Mouse (Mus musculus) embryonic stem cell, embryonic (primary cell): ENCODE measurements around the gene Dcakd.

ENCODE experiments used
- CTCF ChIA-PET, 4 experiments: fragments of 300-600 bp in 2 of 4; fragments of 350-600 bp in 2 of 4; sonication (Branson Sonifier 250); formaldehyde crosslinking; loops; one replicate each; lab custom pipeline; 2022; ENCODE audit warnings: inconsistent platforms in 2 of 4; lab: Charles Lee
- POLR2A ChIA-PET, 4 experiments: fragments of 300-600 bp in 2 of 4; fragments of 350-600 bp in 2 of 4; sonication (Branson Sonifier 250); formaldehyde crosslinking; loops; one replicate each; lab custom pipeline; 2022; ENCODE audit warnings: antibody characterized with exemption in 4 of 4, inconsistent platforms in 1 of 4; lab: Charles Lee

Gene Dcakd

DNA sequence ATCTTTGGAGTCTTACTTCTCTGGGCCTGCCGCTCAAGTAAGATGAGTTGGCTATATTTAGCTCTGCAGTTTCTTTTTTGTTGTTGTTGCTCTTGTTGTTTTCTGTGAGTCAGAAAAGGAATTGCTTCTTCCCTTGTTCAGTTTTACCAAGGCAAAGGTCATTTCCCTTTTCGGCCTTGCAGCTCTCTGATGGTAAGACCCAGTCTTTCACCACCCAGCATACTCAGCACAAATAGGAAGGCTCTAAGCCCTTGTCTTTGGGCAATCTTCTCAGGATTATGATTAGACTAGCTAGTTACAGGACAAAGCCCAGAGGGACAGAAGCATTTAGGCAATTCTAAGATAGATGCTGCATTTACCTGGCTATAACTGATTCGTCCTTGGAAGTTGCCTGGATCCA is 1.2 kb downstream of the Dcakd start:
- POLR2A ChIA-PET = interaction anchor here in 2 of 4 experiments (0.6 to 5.0 kb wide), 16 partner anchors 8 to 146 kb away, joined by 3 to 56 read pairs (median 5); partner anchors contain the start of genes Hexim1 (in 2 of the 2), Kif18b (in 2 of the 2), Ccdc103 (in 1 of the 2) and Eftud2 (in 1 of the 2)

GRCm38 (mm10) chr11:103023974-103024373 is 4.2 kb downstream of the Dcakd start:
- POLR2A ChIA-PET = interaction anchor here (0.6 to 1.2 kb wide), 8 partner anchors 9 to 1639 kb away, joined by 3 to 7 read pairs (median 4); partner anchors contain the start of genes Hexim1 (in 1 of the 4) and Kif18b (in 1 of the 4)
- CTCF ChIA-PET = interaction anchor here in 2 of 4 experiments (0.6 to 1.2 kb wide), 6 partner anchors 12 to 134 kb away, joined by 3 to 5 read pairs (median 3); no protein-coding TSS in a partner anchor

More for the DNA sequence above, 1.2 kb downstream of the Dcakd start:
- CTCF ChIA-PET = interaction anchor here in 1 of 4 experiments (0.5 kb wide), 1 partner anchor 72 kb away, joined by 5 read pairs; no protein-coding TSS in a partner anchor

DNA sequence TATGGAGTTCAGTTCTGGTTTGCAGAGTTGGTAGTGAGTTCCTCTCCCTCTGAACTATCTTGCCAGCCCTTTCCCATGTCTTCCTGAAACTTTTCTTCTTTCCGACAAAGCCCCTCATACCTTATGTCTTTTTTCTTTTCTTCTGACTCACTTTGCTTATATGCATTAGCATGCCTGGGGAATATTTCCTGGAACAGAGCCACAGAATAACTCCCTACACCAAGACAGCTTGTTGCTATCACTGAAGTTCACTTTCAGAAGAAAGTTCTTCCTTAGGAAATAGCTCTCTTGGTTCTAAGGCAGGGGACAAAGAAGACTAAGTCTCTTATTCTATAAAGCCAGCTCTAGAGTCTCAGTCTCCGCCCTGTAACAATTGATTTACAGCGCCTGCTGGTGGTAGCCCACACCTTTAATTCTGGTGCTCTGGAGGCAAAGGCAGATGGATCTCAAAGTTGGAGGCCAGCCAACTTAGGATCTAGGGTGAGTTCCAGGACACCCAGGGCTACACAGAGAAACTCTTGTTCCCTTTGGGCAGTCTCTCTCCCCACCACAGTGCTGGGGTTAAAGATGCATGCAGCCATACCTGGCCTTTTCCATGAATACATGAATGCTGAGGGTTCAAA is 7.3 kb downstream of the Dcakd start:
- ChIA-PET POLR2A (interaction anchor here in 2 of 4 experiments (0.7 to 2.3 kb wide), 4 partner anchors 7 to 25 kb away, joined by 3 to 8 read pairs (median 3); partner anchors contain the start of genes Dcakd (in 1 of the 2) and Nmt1 (in 1 of the 2)), CTCF (interaction anchor here in 3 of 4 experiments (0.5 to 1.2 kb wide), 6 partner anchors 12 to 130 kb away, joined by 3 to 10 read pairs (median 4); no protein-coding TSS in a partner anchor)

- ChIA-PET POLR2A (interaction anchor here in 2 of 4 experiments (1.0 to 2.3 kb wide), 4 partner anchors 9 to 96 kb away, joined by 3 to 8 read pairs (median 4); partner anchors contain the start of genes Dcakd (in 2 of the 2) and Nmt1 (in 1 of the 2)), CTCF (interaction anchor here in 2 of 4 experiments (0.6 to 0.8 kb wide), 2 partner anchors 9 to 196 kb away, joined by 3 to 5 read pairs; partner anchors contain the start of gene Dcakd (in 1 of the 2))
Observed at GRCm38 (mm10) chr11:103019325-103019724, 8.8 kb downstream of the Dcakd start.

DNA sequence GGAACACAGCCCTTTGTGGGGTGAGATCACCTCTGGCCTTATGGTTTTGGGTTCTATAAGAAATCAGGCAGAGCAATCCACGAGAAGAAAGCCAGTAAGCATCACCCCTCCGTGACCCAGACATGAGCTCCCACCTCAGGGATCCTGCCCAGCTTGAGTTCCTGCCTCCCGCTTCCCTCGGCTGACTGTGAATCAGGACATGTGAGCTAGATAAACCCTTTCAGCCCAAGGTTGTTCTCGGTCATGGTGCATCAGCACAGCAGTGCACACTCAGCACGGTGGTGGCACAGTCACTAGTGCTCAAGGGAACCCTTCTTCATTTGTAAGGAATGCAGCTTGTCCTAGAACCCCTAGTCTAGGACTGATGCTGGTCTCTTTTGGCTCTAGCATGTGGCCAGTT is 9.3 kb downstream of the Dcakd start:
- ChIA-PET CTCF (interaction anchor here in 2 of 4 experiments (0.6 to 0.8 kb wide), 2 partner anchors 10 to 196 kb away, joined by 3 to 5 read pairs; partner anchors contain the start of gene Dcakd (in 1 of the 2)), POLR2A (interaction anchor here in 2 of 4 experiments (0.6 to 2.3 kb wide), 5 partner anchors 8 to 97 kb away, joined by 3 to 8 read pairs (median 3); partner anchors contain the start of genes Dcakd (in 2 of the 2) and Nmt1 (in 1 of the 2))

DNA sequence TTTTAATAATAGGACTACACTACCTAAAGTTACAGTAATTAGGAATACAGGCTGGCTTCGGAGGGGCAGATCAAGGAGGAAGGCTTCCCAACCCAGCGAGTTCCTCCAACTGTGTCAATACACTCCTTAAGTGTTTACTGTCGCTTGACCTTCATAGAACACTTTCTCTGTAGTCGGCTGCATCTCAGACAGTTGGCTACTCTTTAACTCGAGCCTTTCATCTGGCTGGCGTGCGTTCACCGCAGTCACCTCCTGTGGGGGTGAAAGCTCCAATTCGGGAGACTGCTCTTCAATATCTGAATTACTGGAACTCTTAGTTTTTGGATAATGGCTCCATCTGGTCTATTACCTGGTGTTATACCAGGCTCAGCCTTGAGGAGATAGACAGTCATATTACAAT is 10.5 kb downstream of the Dcakd start:
- CTCF ChIA-PET = interaction anchor here (0.6 to 1.0 kb wide), 9 partner anchors 9 to 289 kb away, joined by 3 to 9 read pairs (median 3); partner anchors contain the start of genes Dcakd (in 1 of the 4) and Gfap (in 1 of the 4)

DNA sequence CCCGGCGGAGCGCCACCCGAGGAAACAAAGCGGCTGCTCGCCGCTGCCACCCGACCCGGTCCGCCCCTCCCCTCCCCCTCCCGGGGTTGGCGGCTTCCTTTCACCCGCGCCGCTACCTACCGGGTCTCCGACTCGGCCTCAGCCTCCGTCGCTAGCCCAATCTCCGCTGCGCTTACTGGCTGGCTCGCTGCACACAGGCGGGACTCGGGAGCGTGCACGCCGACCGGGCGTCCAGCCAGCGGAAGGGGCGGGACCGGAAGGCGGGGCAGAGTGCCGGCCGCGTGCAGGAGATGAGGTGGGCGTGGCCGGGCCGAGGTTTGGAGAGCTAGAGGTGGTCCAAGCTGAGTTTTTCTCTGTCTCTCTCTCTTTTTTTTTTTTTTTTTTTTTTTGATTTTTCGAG is 11.2 kb downstream of the Dcakd start:
- ChIA-PET POLR2A (interaction anchor here (0.5 to 3.9 kb wide), 44 partner anchors 8 to 1379 kb away, joined by 3 to 38 read pairs (median 4); partner anchors contain the start of genes Dcakd (in 4 of the 4), Hexim1 (in 3 of the 4), Nmt1 (in 3 of the 4) and Fam187a (in 1 of the 4)), CTCF (interaction anchor here (0.6 to 1.1 kb wide), 14 partner anchors 11 to 990 kb away, joined by 3 to 9 read pairs (median 3); partner anchors contain the start of genes Dcakd (in 1 of the 4) and Gfap (in 1 of the 4))

More for the DNA sequence above, 10.5 kb downstream of the Dcakd start:
- POLR2A ChIA-PET = interaction anchor here (0.5 to 3.9 kb wide), 34 partner anchors 8 to 562 kb away, joined by 3 to 38 read pairs (median 5); partner anchors contain the start of genes Dcakd (in 4 of the 4), Hexim1 (in 3 of the 4), Nmt1 (in 3 of the 4) and Fam187a (in 1 of the 4)

DNA sequence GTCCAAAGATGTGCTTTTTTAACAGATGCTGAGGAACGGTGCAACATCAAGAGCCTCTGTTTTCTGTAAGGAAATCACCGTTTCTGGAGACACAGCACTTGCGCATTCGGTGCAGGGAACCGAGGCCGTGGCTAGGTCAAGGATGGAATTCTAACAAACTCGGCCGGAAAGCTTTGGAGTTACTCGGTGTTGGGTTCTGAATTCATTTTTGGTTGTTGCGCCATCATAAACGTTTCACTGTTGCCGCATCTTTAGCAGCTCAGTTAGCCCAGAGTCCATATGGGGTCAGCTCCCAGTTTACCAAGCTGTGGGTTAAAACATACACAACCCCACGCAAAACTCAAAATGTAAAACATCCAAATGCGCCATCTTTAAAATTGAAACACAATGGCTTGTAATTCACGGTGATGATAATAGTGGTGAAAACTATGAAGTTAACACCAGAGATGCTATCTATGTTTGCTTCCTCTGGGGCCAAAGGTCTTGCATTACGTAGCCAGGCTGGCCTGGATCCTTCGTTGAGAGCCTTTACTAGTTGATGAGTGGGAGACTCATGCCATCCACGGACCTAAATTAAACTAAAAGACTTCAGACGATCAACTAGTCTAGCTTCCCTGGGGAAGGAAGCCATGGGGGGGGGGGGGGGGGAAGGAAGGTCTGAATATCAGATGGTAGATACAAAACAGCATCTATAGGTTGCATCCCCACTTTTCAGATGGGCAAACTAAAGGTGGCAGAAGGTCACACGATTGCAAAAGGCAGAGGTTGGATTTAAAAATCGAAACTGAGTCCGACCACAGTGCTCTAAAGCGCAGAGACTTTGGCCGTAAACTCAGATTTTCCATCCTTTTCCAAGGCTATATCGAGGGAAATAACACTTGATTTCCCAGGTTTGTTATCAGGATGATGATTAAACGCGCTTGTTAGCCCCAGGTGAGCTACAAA is 12.0 kb downstream of the Dcakd start:
- ChIA-PET CTCF (interaction anchor here (0.6 to 1.1 kb wide), 14 partner anchors 11 to 989 kb away, joined by 3 to 9 read pairs (median 3); no protein-coding TSS in a partner anchor), POLR2A (interaction anchor here (0.5 to 3.9 kb wide), 38 partner anchors 9 to 1378 kb away, joined by 3 to 38 read pairs (median 4); partner anchors contain the start of genes Dcakd (in 4 of the 4), Nmt1 (in 3 of the 4), Hexim1 (in 2 of the 4) and Kif18b (in 2 of the 4))

GRCm38 (mm10) chr11:103011206-103011497 is 17.0 kb downstream of the Dcakd start:
- ChIA-PET CTCF (interaction anchor here in 1 of 4 experiments (0.5 to 1.4 kb wide), 2 partner anchors 32 to 130 kb away, joined by 3 to 6 read pairs; no protein-coding TSS in a partner anchor), POLR2A (interaction anchor here in 2 of 4 experiments (1.1 to 2.4 kb wide), 6 partner anchors 9 to 124 kb away, joined by 3 to 6 read pairs (median 3); partner anchors contain the start of genes Hexim1 (in 1 of the 2) and Nmt1 (in 1 of the 2))

DNA sequence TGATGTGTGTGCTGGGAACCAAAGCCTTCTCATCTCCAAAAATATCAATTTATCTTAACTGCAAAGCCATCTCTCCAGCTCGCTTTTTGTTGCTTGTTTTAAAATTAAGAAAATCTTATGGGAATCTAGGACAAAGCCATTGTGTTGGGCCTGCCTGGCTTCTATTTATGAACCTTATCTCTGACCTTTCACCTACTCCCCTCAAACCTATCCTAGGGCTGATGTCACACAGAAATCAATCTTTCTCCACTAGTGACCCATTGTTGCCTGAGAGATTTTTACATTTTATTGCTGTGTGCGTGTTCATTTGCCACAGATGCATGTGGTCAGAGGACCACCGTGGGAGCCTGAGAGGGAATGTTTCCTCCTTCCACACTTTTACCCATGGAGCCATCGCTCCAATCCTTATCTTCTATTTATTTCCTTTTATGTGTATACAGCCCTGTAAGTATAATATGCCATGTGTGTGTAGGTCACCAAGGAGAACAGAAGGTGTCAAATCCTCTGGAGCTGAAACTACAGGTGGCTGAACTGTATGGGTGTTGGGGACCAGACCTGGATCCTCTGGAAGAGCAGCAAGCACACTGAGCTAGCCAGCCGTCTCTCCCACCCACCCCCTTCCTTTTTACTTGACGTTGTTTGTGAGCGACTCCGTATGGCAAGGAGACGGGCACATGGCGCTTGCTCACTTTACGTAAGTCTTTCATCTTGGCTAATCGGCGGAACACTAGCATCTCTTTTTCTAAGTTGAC is 17.5 kb downstream of the Dcakd start:
- ChIA-PET POLR2A (interaction anchor here in 2 of 4 experiments (0.6 to 2.7 kb wide), 10 partner anchors 8 to 124 kb away, joined by 3 to 14 read pairs (median 3); partner anchors contain the start of genes Dcakd (in 1 of the 2), Hexim1 (in 1 of the 2) and Nmt1 (in 1 of the 2)), CTCF (interaction anchor here in 2 of 4 experiments (0.5 to 1.6 kb wide), 4 partner anchors 32 to 236 kb away, joined by 3 to 10 read pairs (median 7); no protein-coding TSS in a partner anchor)

DNA sequence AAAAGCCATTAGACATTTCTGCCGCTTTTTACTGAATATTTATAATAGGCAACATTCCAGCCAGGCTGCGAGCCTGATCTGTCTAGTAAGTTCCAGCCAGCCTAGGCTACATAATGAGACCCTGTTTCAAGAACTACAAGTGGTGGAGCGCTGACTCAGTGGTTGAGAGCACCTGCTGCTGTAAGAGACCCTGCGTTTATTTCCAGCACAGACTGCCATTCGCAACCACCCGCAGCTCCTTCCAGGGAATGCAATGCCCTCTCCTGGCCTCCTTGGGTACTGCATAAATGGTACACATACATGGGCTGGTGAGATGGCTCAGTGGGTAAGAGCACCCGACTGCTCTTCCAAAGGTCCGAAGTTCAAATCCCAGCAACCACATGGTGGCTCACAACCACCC is 18.9 kb downstream of the Dcakd start:
- CTCF ChIA-PET = interaction anchor here (0.5 to 2.4 kb wide), 32 partner anchors 9 to 280 kb away, joined by 3 to 11 read pairs (median 4); partner anchors contain the start of genes Acbd4 (in 1 of the 4), Dcakd (in 1 of the 4), Gfap (in 1 of the 4) and Kif18b (in 1 of the 4)

DNA sequence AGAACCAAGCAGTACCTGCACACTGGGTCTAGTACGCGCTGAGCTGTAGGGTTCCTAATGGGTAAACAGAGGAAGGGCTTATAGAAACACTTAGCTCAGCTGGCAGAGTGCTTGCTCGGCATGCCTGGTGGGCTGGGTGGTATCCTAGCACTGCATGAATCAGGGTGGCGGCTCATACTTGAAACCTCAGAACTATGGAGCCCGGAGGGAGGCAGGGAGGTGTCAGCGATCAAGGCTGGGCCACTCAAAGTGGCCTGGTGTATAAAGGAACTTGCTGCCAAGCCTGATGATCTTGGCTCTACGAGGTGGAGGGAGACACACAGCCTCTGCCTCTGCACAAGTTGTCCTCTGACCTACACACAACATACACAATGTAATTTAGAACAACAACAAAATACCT is 19.6 kb downstream of the Dcakd start:
- POLR2A ChIA-PET = interaction anchor here (0.6 to 2.7 kb wide), 20 partner anchors 9 to 1549 kb away, joined by 3 to 14 read pairs (median 4); partner anchors contain the start of genes Dcakd (in 3 of the 4), Hexim1 (in 2 of the 4), Nmt1 (in 2 of the 4) and C1ql1 (in 1 of the 4)
- CTCF ChIA-PET = interaction anchor here (0.5 to 2.4 kb wide), 38 partner anchors 9 to 280 kb away, joined by 3 to 11 read pairs (median 4); partner anchors contain the start of genes Acbd4 (in 1 of the 4), C1ql1 (in 1 of the 4), Dcakd (in 1 of the 4) and Gfap (in 1 of the 4)

More for the DNA sequence above, 18.9 kb downstream of the Dcakd start:
- POLR2A ChIA-PET = interaction anchor here (0.6 to 2.7 kb wide), 16 partner anchors 8 to 1550 kb away, joined by 3 to 14 read pairs (median 5); partner anchors contain the start of genes Dcakd (in 3 of the 4), Hexim1 (in 2 of the 4), Nmt1 (in 2 of the 4) and Kif18b (in 1 of the 4)

DNA sequence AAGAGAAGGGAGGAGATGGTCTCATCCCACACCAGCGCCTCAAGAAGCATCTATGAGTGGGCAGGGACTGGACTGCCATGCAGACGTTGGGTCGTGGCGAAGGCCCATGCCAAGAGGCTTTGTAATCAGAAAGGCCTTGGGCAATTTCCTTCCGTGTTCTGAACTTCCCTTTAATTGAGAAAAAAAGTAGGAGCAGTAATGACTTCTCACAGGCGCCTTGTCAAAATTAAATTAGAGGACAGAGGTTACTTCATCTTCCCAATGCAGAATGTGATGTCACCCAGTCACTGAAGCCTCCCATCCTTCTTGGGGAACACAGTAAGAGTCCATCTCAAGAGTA is 21.2 kb downstream of the Dcakd start:
- POLR2A ChIA-PET = interaction anchor here in 2 of 4 experiments (0.7 to 2.5 kb wide), 4 partner anchors 9 to 114 kb away, joined by 3 to 6 read pairs (median 4); no protein-coding TSS in a partner anchor
- CTCF ChIA-PET = no interaction called here

- ChIA-PET POLR2A (interaction anchor here in 2 of 4 experiments (1.1 to 2.2 kb wide), 5 partner anchors 11 to 131 kb away, joined by 3 to 9 read pairs (median 4); partner anchors contain the start of genes Dcakd (in 1 of the 2), Hexim2 (in 1 of the 2) and Nmt1 (in 1 of the 2)), CTCF (no interaction called here)
Observed at GRCm38 (mm10) chr11:103006286-103007000, 21.7 kb downstream of the Dcakd start.
